Mouse (Mus musculus) spleen, adult 2 months (tissue): ENCODE measurements at regions not wholly inside any gene's neighbourhood (a gene's known extent, or its start where the extent isn't known, plus 50 kb on each side); places are given as distances from the start of the nearest gene placed in this dataset.

Experiments
- CTCF ChIP-seq: fragments of 200-500 bp; IDR thresholded peaks from 2 replicates; pipeline ENCODE4 v1.5.1; 2011; ENCODE audit warnings: mild to moderate bottlenecking, inconsistent platforms; ENCODE audit not compliant: insufficient read depth, insufficient read length, insufficient replicate concordance; ENCODE audit errors: extremely low read depth
- POLR2A ChIP-seq: fragments of 200-500 bp; IDR thresholded peaks from 2 replicates; pipeline ENCODE4 v1.6.1; 2011; ENCODE audit warnings: low read depth, low read length, inconsistent platforms

GRCm38 (mm10) chr13:52741371-52741770, 158.4 kb downstream of the Syk start:
- TF ChIP-seq CTCF (no peak), POLR2A (no peak)
